In genomic region chr9:99141171-99141570, GRCm38 (mm10) we compare ENCODE assay signal across 11 mouse cellular contexts. TPM values are rescaled to one million over a fixed set of nuclear protein-coding genes. Genes with fewer than 3 reads are reported as not detected.
DNase-seq lines count a peak whose midpoint lies in the region; ATAC-seq lines count a peak whose summit lies in the region.
"Had no signal": no experiment of that assay in that cellular context is flagged by ENCODE, and none has a peak within 500 bp of the region (broad histone marks: within the 10 kb centered on the region; RNA-seq: fewer than 3 reads in every experiment).

No protein-coding gene starts in this region.

- H3K36me3 ChIP-seq in heart, embryonic 12.5 days, result no peaks in the 10 kb centered on the region
- no peaks in the 10 kb centered on the region for H3K36me3 ChIP-seq in midbrain, embryonic 11.5 days (ENCODE audit: control insufficient read depth, insufficient read depth, low read length)
- no peaks in the 10 kb centered on the region for H3K36me3 ChIP-seq in midbrain, embryonic 10.5 days
- H3K36me3 ChIP-seq in limb, embryonic 13.5 days, result no peaks in the 10 kb centered on the region
- no peaks in the 10 kb centered on the region for H3K36me3 ChIP-seq in stomach, embryonic 16.5 days (ENCODE audit: control insufficient read depth, insufficient read depth, low read length)

- H3K9ac ChIP-seq in heart, embryonic 12.5 days, result no peak overlapping the region
- H3K9ac ChIP-seq in midbrain, embryonic 11.5 days (ENCODE audit: low read length), result no peak overlapping the region
- H3K9ac ChIP-seq in limb, embryonic 13.5 days, result no peak overlapping the region
- H3K9ac ChIP-seq in stomach, embryonic 16.5 days (ENCODE audit: low read length), result no peak overlapping the region

- no peaks in the 10 kb centered on the region for H3K27me3 ChIP-seq in heart, embryonic 12.5 days (replicated peaks)
- peaks cover 2% of the 10 kb centered on the region; the same call in 1 of the 2 replicates for H3K27me3 ChIP-seq in midbrain, embryonic 11.5 days (ENCODE audit: control insufficient read depth, insufficient read depth, low read length)
- H3K27me3 ChIP-seq in midbrain, embryonic 10.5 days (ENCODE audit: low read depth, poor library complexity, severe bottlenecking), result peaks cover 33% of the 10 kb centered on the region
- peaks cover 33% of the 10 kb centered on the region for H3K27me3 ChIP-seq in limb, embryonic 13.5 days
- H3K27me3 ChIP-seq in stomach, embryonic 16.5 days (ENCODE audit: control insufficient read depth, insufficient read depth, low read length), result 0 out of 2 replicates have a peak, but pooled peaks cover 5% of the 10 kb centered on the region

- no peaks in the 10 kb centered on the region for H3K9me3 ChIP-seq in heart, embryonic 12.5 days (replicated peaks)
- no peaks in the 10 kb centered on the region for H3K9me3 ChIP-seq in midbrain, embryonic 11.5 days (ENCODE audit: control insufficient read depth, low read length)
- H3K9me3 ChIP-seq in midbrain, embryonic 10.5 days (replicated peaks), result no peaks in the 10 kb centered on the region
- no peaks in the 10 kb centered on the region for H3K9me3 ChIP-seq in limb, embryonic 13.5 days
- H3K9me3 ChIP-seq in stomach, embryonic 16.5 days (replicated peaks; ENCODE audit: control insufficient read depth, low read length), result no peaks in the 10 kb centered on the region

- no peak for DNase-seq in heart, postnatal 10 days
- no peak for DNase-seq in midbrain, embryonic 11.5 days (ENCODE audit: low spot score, missing footprints)
- no peak for DNase-seq in midbrain, embryonic 10.5 days (ENCODE audit: low spot score)
- DNase-seq in spleen, postnatal 10 days (ENCODE audit: low spot score in 2 of 2), result no peak
- DNase-seq in yolk sac, embryonic 10.5 days (ENCODE audit: low spot score), result no peak
- DNase-seq: adrenal gland, adult 8-10 months; cerebellum, postnatal 25 days; gastrocnemius, postnatal 14 days had no signal

- H3K4me2 ChIP-seq in heart, embryonic 12.5 days, result peak overlapping the region; percentile 77
- H3K4me2 ChIP-seq in midbrain, embryonic 11.5 days, result peak overlapping the region; percentile 72
- peak overlapping the region; percentile 73 for H3K4me2 ChIP-seq in limb, embryonic 13.5 days (replicated peaks)
- 0 out of 2 replicates have a peak overlapping the region, but pooled peaks have one; percentile 86 for H3K4me2 ChIP-seq in stomach, embryonic 16.5 days (ENCODE audit: low read depth, low read length)

- H3K27ac ChIP-seq in heart, embryonic 12.5 days (ENCODE audit: poor library complexity, severe bottlenecking), result peak overlapping the region; percentile 13; the same call in 1 of the 2 replicates
- H3K27ac ChIP-seq in midbrain, embryonic 11.5 days (ENCODE audit: low read depth, low read length), result no peak overlapping the region
- no peak overlapping the region for H3K27ac ChIP-seq in midbrain, embryonic 10.5 days (replicated peaks)
- H3K27ac ChIP-seq in limb, embryonic 13.5 days, result no peak overlapping the region
- H3K27ac ChIP-seq in stomach, embryonic 16.5 days (ENCODE audit: low read length), result no peak overlapping the region

- whole genome bisulfite sequencing in heart, embryonic 12.5 days, result 38% methylated on average over 3 of the region's 3 CpGs
- WGBS in midbrain, embryonic 11.5 days, result 50% methylated on average over 3 of the region's 3 CpGs
- WGBS in midbrain, embryonic 10.5 days, result 49% methylated on average over 3 of the region's 3 CpGs
- WGBS in limb, embryonic 13.5 days, result 40% methylated on average over 3 of the region's 3 CpGs
- WGBS in stomach, embryonic 16.5 days, result 53% methylated on average over 3 of the region's 3 CpGs

- no peak for ATAC-seq in heart, embryonic 12.5 days (ENCODE audit: insufficient number of reproducible peaks, low FRiP score)
- no peak for ATAC-seq in midbrain, embryonic 11.5 days (ENCODE audit: low FRiP score)
- no peak for ATAC-seq in limb, embryonic 13.5 days (ENCODE audit: low FRiP score, low read depth)
- no peak for ATAC-seq in stomach, embryonic 16.5 days (ENCODE audit: insufficient read depth, low FRiP score)

- peaks cover 24% of the 10 kb centered on the region for H3K4me1 ChIP-seq in heart, embryonic 12.5 days (replicated peaks)
- peaks cover 6% of the 10 kb centered on the region; the same call in 1 of the 2 replicates for H3K4me1 ChIP-seq in midbrain, embryonic 11.5 days (ENCODE audit: control insufficient read depth, insufficient read depth, low read length)
- H3K4me1 ChIP-seq in midbrain, embryonic 10.5 days, result peaks cover 16% of the 10 kb centered on the region
- 0 out of 2 replicates have a peak, but pooled peaks cover 6% of the 10 kb centered on the region for H3K4me1 ChIP-seq in limb, embryonic 13.5 days
- H3K4me1 ChIP-seq in stomach, embryonic 16.5 days (ENCODE audit: control insufficient read depth, insufficient read depth, low read length), result no peaks in the 10 kb centered on the region

- no peak overlapping the region for H3K4me3 ChIP-seq in heart, embryonic 12.5 days
- no peak overlapping the region for H3K4me3 ChIP-seq in midbrain, embryonic 11.5 days (ENCODE audit: low read depth, low read length)
- H3K4me3 ChIP-seq in midbrain, embryonic 10.5 days, result no peak overlapping the region
- no peak overlapping the region; the same call in 1 of the 2 replicates for H3K4me3 ChIP-seq in limb, embryonic 13.5 days
- H3K4me3 ChIP-seq in stomach, embryonic 16.5 days (replicated peaks; ENCODE audit: low read length), result no peak overlapping the region

- intact Hi-C loops in heart, postnatal 10 days (cut with DNase I), result loop anchor here (5.0 kb wide), 1 partner anchor 296 kb away; the partner anchor contains the start of gene Mras

RNA-seq across cellular contexts. Expression of gene Pik3cb, which starts 0.8 kb away (rescaled TPM):
- 2.5 and 3.3 TPM in 2 replicates for polyA plus RNA-seq in heart, embryonic 12.5 days (2016; fragmentation: Nextera tagmentation; extraction: Ambion mirVana)
- total RNA-seq in heart, postnatal 10 days (2021), result 10 to 100 TPM; 11.3 to 12.1 TPM
- 1.1 and 1.4 TPM in 2 replicates for polyA plus RNA-seq in midbrain, embryonic 11.5 days (2014; fragmentation: Nextera tagmentation; extraction: Ambion mirVana)
- polyA plus RNA-seq in midbrain, embryonic 10.5 days (2016; fragmentation: Nextera tagmentation; extraction: Ambion mirVana), result 1.5 and 1.7 TPM in 2 replicates
- polyA plus RNA-seq in limb, embryonic 13.5 days (2015; fragmentation: Nextera tagmentation; extraction: Ambion mirVana), result 1.0 and 1.2 TPM in 2 replicates
- polyA plus RNA-seq in stomach, embryonic 16.5 days (2015; fragmentation: Nextera tagmentation; extraction: Ambion mirVana), result 1.4 TPM in 2 replicates
